8 mouse cellular contexts compared by ENCODE assay signal in the genomic region with DNA sequence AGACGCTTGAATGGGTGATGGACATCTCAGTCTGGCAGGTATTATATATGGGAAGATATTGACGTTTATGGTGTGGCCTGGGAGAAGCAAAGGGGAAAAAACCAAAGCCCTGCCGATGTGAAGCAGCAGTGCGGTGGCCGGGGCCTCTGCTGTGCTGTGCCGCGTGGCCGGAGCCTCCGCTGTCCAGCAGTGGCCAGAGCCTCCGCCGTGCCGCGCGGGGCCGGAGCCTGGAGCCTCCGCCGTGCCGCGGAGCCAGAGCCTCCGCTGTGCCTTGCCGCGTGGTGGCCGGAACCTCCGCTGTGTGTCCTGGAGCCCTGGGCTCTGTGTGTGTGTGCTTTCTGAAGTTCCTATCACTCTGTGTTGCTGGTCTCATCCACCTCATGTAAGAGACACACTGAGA. TPM values are rescaled to one million over a fixed set of nuclear protein-coding genes. Genes with fewer than 3 reads are reported as not detected.
DNase-seq lines count a peak whose midpoint lies in the region; ATAC-seq lines count a peak whose summit lies in the region.

No protein-coding gene starts in this region.

- H3K9ac ChIP-seq in kidney, embryonic 16.5 days (replicated peaks; ENCODE audit: low read length), result peak overlapping the region; percentile 47
- peak overlapping the region; percentile 18; the same call in 1 of the 2 replicates for H3K9ac ChIP-seq in embryonic facial prominence, embryonic 11.5 days (replicated peaks; ENCODE audit: low read length)
- H3K9ac ChIP-seq in hindbrain, embryonic 16.5 days (ENCODE audit: low read depth, low read length), result peak overlapping the region; percentile 45
- peak overlapping the region; percentile 22; the same call in 1 of the 2 replicates for H3K9ac ChIP-seq in midbrain, embryonic 16.5 days (ENCODE audit: low read depth, low read length)

- H3K36me3 ChIP-seq in kidney, embryonic 16.5 days (ENCODE audit: insufficient read depth, low read length), result peaks cover 20% of the 10 kb centered on the region
- H3K36me3 ChIP-seq in embryonic facial prominence, embryonic 11.5 days (replicated peaks; ENCODE audit: control insufficient read depth, insufficient read depth, low read depth, low read length), result no peaks in the 10 kb centered on the region
- H3K36me3 ChIP-seq in hindbrain, embryonic 16.5 days (ENCODE audit: control insufficient read depth, insufficient read depth, low read length), result peaks cover 4% of the 10 kb centered on the region
- H3K36me3 ChIP-seq in midbrain, embryonic 16.5 days (ENCODE audit: control insufficient read depth, insufficient read depth, low read length), result 0 out of 2 replicates have a peak, but pooled peaks cover 6% of the 10 kb centered on the region

- H3K27ac ChIP-seq in kidney, embryonic 16.5 days (ENCODE audit: low read length), result 0 out of 2 replicates have a peak overlapping the region, but pooled peaks have one; percentile 45
- no peak overlapping the region; the same call in 1 of the 2 replicates for H3K27ac ChIP-seq in embryonic facial prominence, embryonic 11.5 days (replicated peaks; ENCODE audit: low read depth, low read length)
- H3K27ac ChIP-seq in hindbrain, embryonic 16.5 days (ENCODE audit: low read depth, low read length), result no peak overlapping the region
- no peak overlapping the region for H3K27ac ChIP-seq in midbrain, embryonic 16.5 days (ENCODE audit: low read length)

- no peaks in the 10 kb centered on the region for H3K27me3 ChIP-seq in kidney, embryonic 16.5 days (ENCODE audit: insufficient read depth, low read length)
- H3K27me3 ChIP-seq in embryonic facial prominence, embryonic 11.5 days (ENCODE audit: control insufficient read depth, insufficient read depth, low read length), result no peaks in the 10 kb centered on the region
- no peaks in the 10 kb centered on the region for H3K27me3 ChIP-seq in hindbrain, embryonic 16.5 days (replicated peaks; ENCODE audit: control insufficient read depth, insufficient read depth, low read length)
- no peaks in the 10 kb centered on the region for H3K27me3 ChIP-seq in midbrain, embryonic 16.5 days (ENCODE audit: control insufficient read depth, insufficient read depth, low read depth, low read length)

- 0 out of 2 replicates have a peak, but pooled peaks cover 3% of the 10 kb centered on the region for H3K9me3 ChIP-seq in kidney, embryonic 16.5 days (ENCODE audit: low read length)
- H3K9me3 ChIP-seq in embryonic facial prominence, embryonic 11.5 days (replicated peaks; ENCODE audit: control insufficient read depth, low read length), result no peaks in the 10 kb centered on the region
- H3K9me3 ChIP-seq in hindbrain, embryonic 16.5 days (ENCODE audit: control insufficient read depth, low read length), result no peaks in the 10 kb centered on the region
- H3K9me3 ChIP-seq in midbrain, embryonic 16.5 days (replicated peaks; ENCODE audit: control insufficient read depth, low read length, poor library complexity, severe bottlenecking), result no peaks in the 10 kb centered on the region

- no peak for DNase-seq in kidney, adult 11 months
- peak; percentile 9 for DNase-seq in embryonic facial prominence, embryonic 11.5 days (ENCODE audit: low spot score)
- no peak for DNase-seq in right cerebral cortex, adult 18-20 months
- DNase-seq in layer of hippocampus, postnatal 14 days (ENCODE audit: low spot score in 2 of 2), result no peak
- DNase-seq in ovary, adult 18-20 months (ENCODE audit: low spot score), result no peak

- ATAC-seq in kidney, embryonic 16.5 days (ENCODE audit: low FRiP score, low TSS enrichment), result peak; percentile 80
- ATAC-seq in embryonic facial prominence, embryonic 11.5 days (replicated peaks; ENCODE audit: insufficient number of reproducible peaks, low FRiP score, low TSS enrichment, low read depth), result no peak
- ATAC-seq in hindbrain, embryonic 16.5 days, result peak; percentile 54
- ATAC-seq in midbrain, embryonic 16.5 days, result peak; percentile 42; the same call in 1 of the 2 replicates

- peak overlapping the region; percentile 48 for H3K4me2 ChIP-seq in kidney, embryonic 16.5 days (replicated peaks; ENCODE audit: low read depth, low read length)
- H3K4me2 ChIP-seq in embryonic facial prominence, embryonic 11.5 days (ENCODE audit: low read depth, low read length), result peak overlapping the region; percentile 43
- H3K4me2 ChIP-seq in hindbrain, embryonic 16.5 days (ENCODE audit: low read length), result peak overlapping the region; percentile 54
- peak overlapping the region; percentile 45 for H3K4me2 ChIP-seq in midbrain, embryonic 16.5 days (ENCODE audit: low read length)

- peaks cover 14% of the 10 kb centered on the region; the same call in 1 of the 2 replicates for H3K4me1 ChIP-seq in kidney, embryonic 16.5 days (ENCODE audit: insufficient read depth, low read length)
- H3K4me1 ChIP-seq in embryonic facial prominence, embryonic 11.5 days (ENCODE audit: control insufficient read depth, insufficient read depth, low read length), result no peaks in the 10 kb centered on the region
- H3K4me1 ChIP-seq in hindbrain, embryonic 16.5 days (ENCODE audit: control insufficient read depth, insufficient read depth, low read depth, low read length), result no peaks in the 10 kb centered on the region
- no peaks in the 10 kb centered on the region; the same call in 1 of the 2 replicates for H3K4me1 ChIP-seq in midbrain, embryonic 16.5 days (ENCODE audit: control insufficient read depth, insufficient read depth, low read length)

- WGBS in kidney, embryonic 16.5 days, result 44% methylated on average over 19 of the region's 24 CpGs
- WGBS in embryonic facial prominence, embryonic 11.5 days, result 59% methylated on average over 24 of the region's 24 CpGs
- 53% methylated on average over 20 of the region's 24 CpGs for WGBS in hindbrain, embryonic 16.5 days
- WGBS in midbrain, embryonic 16.5 days, result 41% methylated on average over 24 of the region's 24 CpGs

- H3K4me3 ChIP-seq in kidney, embryonic 16.5 days (ENCODE audit: low read length), result peak overlapping the region; percentile 26
- peak overlapping the region; percentile 23; the same call in 1 of the 2 replicates for H3K4me3 ChIP-seq in embryonic facial prominence, embryonic 11.5 days (ENCODE audit: low read depth, low read length)
- H3K4me3 ChIP-seq in hindbrain, embryonic 16.5 days (ENCODE audit: low read length), result peak overlapping the region; percentile 22
- peak overlapping the region; percentile 30 for H3K4me3 ChIP-seq in midbrain, embryonic 16.5 days (ENCODE audit: low read depth, low read length)

RNA-seq across cellular contexts. Expression of gene Socs5, which starts 17.9 kb away (rescaled TPM):
- polyA plus RNA-seq in kidney, embryonic 16.5 days (2015; fragmentation: Nextera tagmentation; extraction: Ambion mirVana), result 14.7 and 15.6 TPM in 2 replicates
- 16.7 and 18.2 TPM in 2 replicates for polyA plus RNA-seq in embryonic facial prominence, embryonic 11.5 days (2014; fragmentation: Nextera tagmentation; extraction: Ambion mirVana)
- polyA plus RNA-seq in hindbrain, embryonic 16.5 days (2015; fragmentation: Nextera tagmentation; extraction: Ambion mirVana), result 13.1 and 13.2 TPM in 2 replicates
- polyA plus RNA-seq in midbrain, embryonic 16.5 days (2015; fragmentation: Nextera tagmentation; extraction: Ambion mirVana), result 14.4 and 14.5 TPM in 2 replicates
- total RNA-seq in layer of hippocampus, postnatal 14 days (2021), result 10 to 100 TPM; 66.3 to 67.8 TPM
